Mouse (Mus musculus) splenic B cell, adult 2 months (primary cell): ENCODE results near the gene Notch1.

Experiments
- DNase-seq: peaks from one replicate; pipeline ENCODE4 v3.0.0-alpha.2; 2011; ENCODE audit warnings: low read depth, low spot score
- H3K27me3 ChIP-seq: 2 replicates; pipeline ENCODE4 v1.6.1; 2012; ENCODE audit warnings: mild to moderate bottlenecking, low read length, moderate library complexity, mixed read lengths; ENCODE audit not compliant: control insufficient read depth, poor library complexity, insufficient read depth, severe bottlenecking
- H3K36me3 ChIP-seq: 2 replicates; pipeline ENCODE4 v1.6.1; 2012; ENCODE audit warnings: mild to moderate bottlenecking, low read length, moderate library complexity, mixed read lengths; ENCODE audit not compliant: control insufficient read depth, poor library complexity, insufficient read depth, severe bottlenecking

Gene Notch1

GRCm38 (mm10) chr2:26498694-26499093 lies 17.8 kb downstream of the Notch1 start:
- Histone ChIP-seq H3K27me3 (no peaks in the 10 kb centered on the region), H3K36me3 (no peaks in the 10 kb centered on the region)
- DNase-seq: no peak

- Histone ChIP-seq H3K36me3 (no peaks in the 10 kb centered on the region), H3K27me3 (no peaks in the 10 kb centered on the region)
- no peak for DNase-seq
These were observed 18.5 kb downstream of the Notch1 start for GRCm38 (mm10) chr2:26497861-26498533.

GRCm38 (mm10) chr2:26496451-26496850 lies 20.0 kb downstream of the Notch1 start:
- no peak for DNase-seq

GRCm38 (mm10) chr2:26495701-26496100 lies 20.8 kb downstream of the Notch1 start:
- Histone ChIP-seq H3K36me3 (no peaks in the 10 kb centered on the region), H3K27me3 (no peaks in the 10 kb centered on the region)
- no peak for DNase-seq

More at GRCm38 (mm10) chr2:26496451-26496850, 20.0 kb downstream of the Notch1 start:
- Histone ChIP-seq H3K36me3 (no peaks in the 10 kb centered on the region), H3K27me3 (no peaks in the 10 kb centered on the region)

- H3K27me3 ChIP-seq: no peaks in the 10 kb centered on the region
- no peaks in the 10 kb centered on the region for H3K36me3 ChIP-seq
- DNase-seq: no peak
These were observed 21.5 kb downstream of the Notch1 start for GRCm38 (mm10) chr2:26494991-26495390.

GRCm38 (mm10) chr2:26494396-26494795 lies 22.1 kb downstream of the Notch1 start:
- no peaks in the 10 kb centered on the region for H3K36me3 ChIP-seq
- no peak for DNase-seq
- H3K27me3 ChIP-seq: no peaks in the 10 kb centered on the region

GRCm38 (mm10) chr2:26493021-26493781 lies 23.3 kb downstream of the Notch1 start:
- no peaks in the 10 kb centered on the region for H3K27me3 ChIP-seq
- H3K36me3 ChIP-seq: no peaks in the 10 kb centered on the region
- peak; percentile 56 for DNase-seq

- no peaks in the 10 kb centered on the region for H3K27me3 ChIP-seq
- DNase-seq: no peak
- no peaks in the 10 kb centered on the region for H3K36me3 ChIP-seq
These were observed 25.6 kb downstream of the Notch1 start for GRCm38 (mm10) chr2:26490760-26491301.

GRCm38 (mm10) chr2:26488535-26489135 lies 27.8 kb downstream of the Notch1 start:
- Histone ChIP-seq H3K27me3 (no peaks in the 10 kb centered on the region), H3K36me3 (no peaks in the 10 kb centered on the region)
- no peak for DNase-seq

GRCm38 (mm10) chr2:26487322-26488021 lies 29.0 kb downstream of the Notch1 start:
- H3K27me3 ChIP-seq: no peaks in the 10 kb centered on the region
- H3K36me3 ChIP-seq: no peaks in the 10 kb centered on the region
- no peak for DNase-seq

- DNase-seq: peak; percentile 45
- Histone ChIP-seq H3K27me3 (no peaks in the 10 kb centered on the region), H3K36me3 (no peaks in the 10 kb centered on the region)
These were observed 29.6 kb downstream of the Notch1 start for GRCm38 (mm10) chr2:26486835-26487321.

GRCm38 (mm10) chr2:26486264-26486810 lies 30.1 kb downstream of the Notch1 start:
- Histone ChIP-seq H3K27me3 (no peaks in the 10 kb centered on the region), H3K36me3 (no peaks in the 10 kb centered on the region)
- no peak for DNase-seq

- Histone ChIP-seq H3K27me3 (no peaks in the 10 kb centered on the region), H3K36me3 (peaks cover 1% of the 10 kb centered on the region; the same call in 1 of the 2 replicates)
- DNase-seq: no peak
These were observed 30.8 kb downstream of the Notch1 start for GRCm38 (mm10) chr2:26485710-26486109.

- peaks cover 1% of the 10 kb centered on the region; the same call in 1 of the 2 replicates for H3K36me3 ChIP-seq
- no peaks in the 10 kb centered on the region for H3K27me3 ChIP-seq
- no peak for DNase-seq
These were observed 31.2 kb downstream of the Notch1 start for GRCm38 (mm10) chr2:26485278-26485677.
